8 mouse cellular contexts compared by ENCODE assay signal in genomic region chr6:100645469-100646201, GRCm38 (mm10). TPM values are rescaled to one million over a fixed set of nuclear protein-coding genes. Genes with fewer than 3 reads are reported as not detected.
A peak's percentile ranks its signal among the peaks of the same experiment; 100 is the strongest.
DNase-seq lines count a peak whose midpoint lies in the region; ATAC-seq lines count a peak whose summit lies in the region.

No protein-coding gene starts in this region.

- H3K9me3 ChIP-seq in embryonic facial prominence, embryonic 10.5 days: no peaks in the 10 kb centered on the region
- no peaks in the 10 kb centered on the region for H3K9me3 ChIP-seq in heart, embryonic 11.5 days (replicated peaks; ENCODE audit: control insufficient read depth, low read length)
- no peaks in the 10 kb centered on the region for H3K9me3 ChIP-seq in kidney, embryonic 14.5 days (ENCODE audit: control insufficient read depth, low read length)
- no peaks in the 10 kb centered on the region for H3K9me3 ChIP-seq in limb, embryonic 13.5 days
- H3K9me3 ChIP-seq in neural tube, embryonic 12.5 days: no peaks in the 10 kb centered on the region

- H3K4me2 ChIP-seq in heart, embryonic 11.5 days: no peak overlapping the region
- H3K4me2 ChIP-seq in kidney, embryonic 14.5 days (replicated peaks; ENCODE audit: low read depth, low read length): no peak overlapping the region
- H3K4me2 ChIP-seq in limb, embryonic 13.5 days (replicated peaks): peak overlapping the region; percentile 50
- H3K4me2 ChIP-seq in neural tube, embryonic 12.5 days (replicated peaks): no peak overlapping the region

- no peak overlapping the region for H3K27ac ChIP-seq in embryonic facial prominence, embryonic 10.5 days (replicated peaks)
- H3K27ac ChIP-seq in heart, embryonic 11.5 days (ENCODE audit: low read depth, low read length): no peak overlapping the region
- H3K27ac ChIP-seq in kidney, embryonic 14.5 days (ENCODE audit: low read depth, low read length): no peak overlapping the region
- peak overlapping the region; percentile 7; the same call in 1 of the 2 replicates for H3K27ac ChIP-seq in limb, embryonic 13.5 days
- no peak overlapping the region for H3K27ac ChIP-seq in neural tube, embryonic 12.5 days

- H3K27me3 ChIP-seq in embryonic facial prominence, embryonic 10.5 days (replicated peaks; ENCODE audit: low read depth, poor library complexity, severe bottlenecking): 0 out of 2 replicates have a peak, but pooled peaks cover 3% of the 10 kb centered on the region
- H3K27me3 ChIP-seq in heart, embryonic 11.5 days (ENCODE audit: control insufficient read depth, insufficient read depth, low read length): no peaks in the 10 kb centered on the region
- H3K27me3 ChIP-seq in kidney, embryonic 14.5 days (ENCODE audit: control insufficient read depth, insufficient read depth, low read length): no peaks in the 10 kb centered on the region
- H3K27me3 ChIP-seq in limb, embryonic 13.5 days: no peaks in the 10 kb centered on the region
- no peaks in the 10 kb centered on the region for H3K27me3 ChIP-seq in neural tube, embryonic 12.5 days (replicated peaks)

- 83% methylated on average over 11 of the region's 11 CpGs for WGBS in embryonic facial prominence, embryonic 10.5 days
- 67% methylated on average over 11 of the region's 11 CpGs for WGBS in heart, embryonic 11.5 days (ENCODE audit: insufficient replicate concordance)
- WGBS in kidney, embryonic 14.5 days: 64% methylated on average over 11 of the region's 11 CpGs
- 34% methylated on average over 11 of the region's 11 CpGs for WGBS in limb, embryonic 13.5 days
- WGBS in neural tube, embryonic 12.5 days: 75% methylated on average over 11 of the region's 11 CpGs

- 0 out of 2 replicates have a peak, but pooled peaks have one; percentile 18 for ATAC-seq in heart, embryonic 11.5 days (replicated peaks; ENCODE audit: insufficient number of reproducible peaks, low FRiP score, low TSS enrichment)
- peak; percentile 77 for ATAC-seq in kidney, embryonic 14.5 days (ENCODE audit: low FRiP score, low TSS enrichment)
- ATAC-seq in limb, embryonic 13.5 days (ENCODE audit: low FRiP score, low read depth): peak; percentile 87
- peak; percentile 53; the same call in 1 of the 2 replicates for ATAC-seq in neural tube, embryonic 12.5 days (ENCODE audit: low FRiP score, low read depth)
- ATAC-seq in activated CD4-positive, CD25-positive, alpha-beta regulatory T cell, adult 4 months: no peak

- peaks cover 11% of the 10 kb centered on the region for H3K36me3 ChIP-seq in embryonic facial prominence, embryonic 10.5 days (replicated peaks)
- no peaks in the 10 kb centered on the region for H3K36me3 ChIP-seq in heart, embryonic 11.5 days (ENCODE audit: control insufficient read depth, insufficient read depth, low read length)
- H3K36me3 ChIP-seq in kidney, embryonic 14.5 days (ENCODE audit: control insufficient read depth, insufficient read depth, low read length): 0 out of 2 replicates have a peak, but pooled peaks cover 2% of the 10 kb centered on the region
- no peaks in the 10 kb centered on the region for H3K36me3 ChIP-seq in limb, embryonic 13.5 days
- H3K36me3 ChIP-seq in neural tube, embryonic 12.5 days: no peaks in the 10 kb centered on the region

- no peaks in the 10 kb centered on the region; the same call in 1 of the 2 replicates for H3K4me1 ChIP-seq in embryonic facial prominence, embryonic 10.5 days
- H3K4me1 ChIP-seq in heart, embryonic 11.5 days (ENCODE audit: control insufficient read depth, insufficient read depth, low read length): no peaks in the 10 kb centered on the region
- H3K4me1 ChIP-seq in kidney, embryonic 14.5 days (ENCODE audit: control insufficient read depth, insufficient read depth, low read length): no peaks in the 10 kb centered on the region
- peaks cover 19% of the 10 kb centered on the region for H3K4me1 ChIP-seq in limb, embryonic 13.5 days
- H3K4me1 ChIP-seq in neural tube, embryonic 12.5 days: no peaks in the 10 kb centered on the region

- H3K4me3 ChIP-seq in embryonic facial prominence, embryonic 10.5 days: no peak overlapping the region
- no peak overlapping the region for H3K4me3 ChIP-seq in heart, embryonic 11.5 days (ENCODE audit: low read depth, low read length)
- no peak overlapping the region for H3K4me3 ChIP-seq in kidney, embryonic 14.5 days (ENCODE audit: low read length)
- no peak overlapping the region for H3K4me3 ChIP-seq in limb, embryonic 13.5 days
- no peak overlapping the region for H3K4me3 ChIP-seq in neural tube, embryonic 12.5 days

- no peak overlapping the region for H3K9ac ChIP-seq in heart, embryonic 11.5 days (ENCODE audit: low read depth, low read length)
- H3K9ac ChIP-seq in kidney, embryonic 14.5 days (ENCODE audit: low read depth, low read length): no peak overlapping the region
- H3K9ac ChIP-seq in limb, embryonic 13.5 days: peak overlapping the region; percentile 43; the same call in 1 of the 2 replicates
- no peak overlapping the region for H3K9ac ChIP-seq in neural tube, embryonic 12.5 days

- peak; percentile 82 for DNase-seq in 3T3-L1 (ENCODE audit: low read depth, low spot score)
- DNase-seq in adrenal gland, adult 18-20 months (ENCODE audit: low spot score in 2 of 2): peak; percentile 17 to 23
- peak; percentile 41 for DNase-seq in embryonic facial prominence, embryonic 10.5 days (ENCODE audit: low spot score)

RNA-seq across cellular contexts. Expression of gene Shq1, which starts 25.3 kb away (rescaled TPM):
- 10 to 100 TPM in 1 of 2 experiments, 1 to 10 TPM in 1; 9.0 to 10.6 TPM for total RNA-seq in adrenal gland, adult 18-20 months (2021)
- 23.7 and 25.8 TPM in 2 replicates for polyA plus RNA-seq in embryonic facial prominence, embryonic 10.5 days (2016; fragmentation: Nextera tagmentation; extraction: Ambion mirVana)
- polyA plus RNA-seq in heart, embryonic 11.5 days (2014; fragmentation: Nextera tagmentation; extraction: Ambion mirVana): 10.6 and 13.1 TPM in 2 replicates
- 13.8 and 20.1 TPM in 2 replicates for polyA plus RNA-seq in kidney, embryonic 14.5 days (2014; fragmentation: Nextera tagmentation; extraction: Ambion mirVana)
- 17.5 and 18.6 TPM in 2 replicates for polyA plus RNA-seq in limb, embryonic 13.5 days (2015; fragmentation: Nextera tagmentation; extraction: Ambion mirVana)
- 12.8 and 13.5 TPM in 2 replicates for polyA plus RNA-seq in neural tube, embryonic 12.5 days (2016; fragmentation: Nextera tagmentation; extraction: Ambion mirVana)
- polyA plus RNA-seq in activated CD4-positive, CD25-positive, alpha-beta regulatory T cell, adult 4 months (2017; shearing (Covaris generic)): 1 to 10 TPM; 7.1 to 7.7 TPM

RNA-seq across cellular contexts. Expression of gene Gxylt2, which starts 58.9 kb away (rescaled TPM):
- under 1 TPM; 0.30 to 0.80 TPM for total RNA-seq in adrenal gland, adult 18-20 months (2021)
- polyA plus RNA-seq in embryonic facial prominence, embryonic 10.5 days (2016; fragmentation: Nextera tagmentation; extraction: Ambion mirVana): 2.2 and 3.6 TPM in 2 replicates
- polyA plus RNA-seq in heart, embryonic 11.5 days (2014; fragmentation: Nextera tagmentation; extraction: Ambion mirVana): 0.93 and 1.1 TPM in 2 replicates
- polyA plus RNA-seq in kidney, embryonic 14.5 days (2014; fragmentation: Nextera tagmentation; extraction: Ambion mirVana): 12.1 and 12.4 TPM in 2 replicates
- 21.2 and 23.5 TPM in 2 replicates for polyA plus RNA-seq in limb, embryonic 13.5 days (2015; fragmentation: Nextera tagmentation; extraction: Ambion mirVana)
- polyA plus RNA-seq in neural tube, embryonic 12.5 days (2016; fragmentation: Nextera tagmentation; extraction: Ambion mirVana): 5.2 and 5.5 TPM in 2 replicates
- polyA plus RNA-seq in activated CD4-positive, CD25-positive, alpha-beta regulatory T cell, adult 4 months (2017; shearing (Covaris generic)): under 1 TPM in 1 of 2 experiments, not detected in 1; 0.74 TPM

Comparison
In these comparisons a context has a peak if more than half of its experiments do, and no peak if none do; other contexts are left out.
1. DNase-seq: peak in every context shown above with its lines; median percentile 82 in 3T3-L1; 41 in embryonic facial prominence, embryonic 10.5 days; 20 in adrenal gland, adult 18-20 months.